Mouse (Mus musculus) lung, adult 2 months (tissue): ENCODE results near the gene Foxp1.

Experiments
- CTCF ChIP-seq: fragments of 200-500 bp; IDR thresholded peaks from 2 replicates; pipeline ENCODE4 v1.5.1; 2011; ENCODE audit warnings: mild to moderate bottlenecking, low read length, control low read depth; ENCODE audit not compliant: insufficient read depth
- POLR2A ChIP-seq: fragments of 200-500 bp; IDR thresholded peaks from 2 replicates; pipeline ENCODE4 v1.6.1; 2011; ENCODE audit warnings: low read depth, mild to moderate bottlenecking, control low read depth, low read length, borderline replicate concordance; ENCODE audit errors: extremely low read depth

GRCm38 (mm10) chr6:99268171-99269061, 254.1 kb downstream of the Foxp1 start:
- TF ChIP-seq POLR2A (no peak), CTCF (no peak)
